In genomic region chr4:147601881-147602280, GRCm38 (mm10) we compare ENCODE assay signal across 40 mouse cellular contexts. TPM values are rescaled to one million over a fixed set of nuclear protein-coding genes. Genes with fewer than 3 reads are reported as not detected.
"Had no signal": no experiment of that assay in that cellular context is flagged by ENCODE, and none has a peak within 500 bp of the region (broad histone marks: within the 10 kb centered on the region; RNA-seq: fewer than 3 reads in every experiment).

No protein-coding gene starts in this region.

- H3K4me1 ChIP-seq: heart, embryonic 10.5 days; heart, embryonic 12.5 days; heart, embryonic 13.5 days; heart, embryonic 15.5 days; hindbrain, embryonic 10.5 days; hindbrain, embryonic 12.5 days; hindbrain, embryonic 13.5 days; hindbrain, embryonic 15.5 days; intestine, embryonic 15.5 days; kidney, embryonic 15.5 days had no signal

- ATAC-seq: hindbrain, embryonic 16.5 days; hindbrain, postnatal 0 days; inflammation-experienced regulatory T-cells, adult 6 months; intestine, embryonic 15.5 days; intestine, embryonic 16.5 days; intestine, postnatal 0 days had no signal

- DNase-seq: heart, postnatal 14 days; heart, postnatal 36 days; heart, postnatal 4 days; kidney, adult 11 months; kidney, adult 18-20 months; kidney, adult 2 months; kidney, adult 8-10 months; kidney, adult 9 months; kidney, postnatal 10 days; kidney, postnatal 14 days; kidney, postnatal 36 days; kidney, postnatal 4 days; layer of hippocampus, adult 9-11 months; layer of hippocampus, postnatal 36 days had no signal

- H3K4me2 ChIP-seq: heart, embryonic 11.5 days; heart, embryonic 12.5 days; heart, embryonic 13.5 days; heart, embryonic 15.5 days; hindbrain, embryonic 12.5 days; hindbrain, embryonic 13.5 days; hindbrain, embryonic 14.5 days; hindbrain, embryonic 15.5 days; intestine, embryonic 15.5 days; kidney, embryonic 15.5 days had no signal

- H3K36me3 ChIP-seq: heart, embryonic 10.5 days; heart, embryonic 12.5 days; heart, embryonic 13.5 days; heart, embryonic 15.5 days; hindbrain, embryonic 10.5 days; hindbrain, embryonic 12.5 days; hindbrain, embryonic 13.5 days; hindbrain, embryonic 15.5 days; intestine, embryonic 15.5 days; kidney, embryonic 15.5 days had no signal

- H3K27me3 ChIP-seq: heart, embryonic 12.5 days; heart, embryonic 13.5 days; heart, embryonic 15.5 days; hindbrain, embryonic 12.5 days; hindbrain, embryonic 13.5 days; hindbrain, embryonic 15.5 days; intestine, embryonic 15.5 days; kidney, embryonic 15.5 days had no signal

- H3K27ac ChIP-seq: heart, embryonic 10.5 days; heart, embryonic 13.5 days; heart, embryonic 15.5 days; hindbrain, embryonic 10.5 days; hindbrain, embryonic 12.5 days; hindbrain, embryonic 13.5 days; hindbrain, embryonic 14.5 days; hindbrain, embryonic 15.5 days; hindbrain, postnatal 0 days; intestine, embryonic 15.5 days; kidney, embryonic 15.5 days; kidney, postnatal 0 days; layer of hippocampus, adult 2 months had no signal

- H3K4me3 ChIP-seq: heart, embryonic 10.5 days; heart, embryonic 12.5 days; heart, embryonic 13.5 days; heart, embryonic 15.5 days; hindbrain, embryonic 10.5 days; hindbrain, embryonic 12.5 days; hindbrain, embryonic 13.5 days; hindbrain, embryonic 15.5 days; intestine, embryonic 15.5 days; kidney, embryonic 15.5 days; layer of hippocampus, adult 2 months had no signal

- H3K9ac ChIP-seq: heart, embryonic 12.5 days; heart, embryonic 13.5 days; heart, embryonic 15.5 days; hindbrain, embryonic 12.5 days; hindbrain, embryonic 13.5 days; hindbrain, embryonic 14.5 days; hindbrain, embryonic 15.5 days; intestine, embryonic 15.5 days; kidney, embryonic 15.5 days had no signal

- H3K9me3 ChIP-seq: heart, embryonic 10.5 days; intestine, embryonic 15.5 days; kidney, embryonic 15.5 days had no signal

RNA-seq across cellular contexts. Expression of gene Zfp985, which starts 48.8 kb away (rescaled TPM):
- total RNA-seq: hindbrain, postnatal 0 days; layer of hippocampus, adult 18-20 months; layer of hippocampus, adult 2 months; layer of hippocampus, postnatal 10 days; layer of hippocampus, postnatal 14 days; layer of hippocampus, postnatal 25 days; layer of hippocampus, postnatal 36 days; left cerebral cortex, adult 18-20 months had no signal
- polyA plus RNA-seq: heart, embryonic 14.5 days; hindbrain, embryonic 13.5 days; kidney, adult 2 months; large intestine, adult 2 months had no signal
